Mouse (Mus musculus) erythroblast, embryonic 14.5 days (primary cell): ENCODE data around the gene Hoxd10.

Experiments
- GATA1 ChIP-seq: IDR thresholded peaks from 2 replicates; pipeline ENCODE4 v1.6.1; 2012; ENCODE audit warnings: low read length, inconsistent platforms, mixed read lengths
- TAL1 ChIP-seq: IDR thresholded peaks from 3 replicates; pipeline ENCODE4 v1.6.1; 2012; ENCODE audit warnings: low read length, inconsistent platforms, mixed read lengths

DNA sequence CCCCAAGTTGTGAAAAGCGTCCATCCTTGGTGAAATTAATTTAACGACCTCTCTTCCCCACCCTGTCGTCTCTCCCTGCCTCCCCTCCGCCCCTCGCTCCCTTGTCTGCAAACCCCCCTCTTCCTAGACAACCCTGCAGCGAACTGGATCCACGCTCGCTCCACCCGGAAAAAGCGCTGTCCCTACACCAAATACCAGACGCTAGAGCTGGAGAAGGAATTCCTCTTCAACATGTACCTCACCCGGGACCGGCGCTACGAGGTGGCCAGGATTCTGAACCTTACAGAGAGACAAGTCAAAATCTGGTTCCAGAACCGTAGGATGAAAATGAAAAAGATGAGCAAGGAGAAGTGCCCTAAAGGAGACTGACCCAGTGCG lies 7.3 kb downstream of the Hoxd10 start:
- TF ChIP-seq TAL1 (no peak), GATA1 (no peak)
